Mouse (Mus musculus): Measurements from ENCODE around the gene Gm29609. TPM values are rescaled to one million over a fixed set of nuclear protein-coding genes. Genes with fewer than 3 reads are reported as not detected.
A peak's percentile ranks its signal among the peaks of the same experiment; 100 is the strongest.

The Gm29609 gene
- polyA plus RNA-seq, 1 experiment, result not detected

GRCm38 (mm10) chr5:31164878-31165277 is 14.8 kb downstream of the Gm29609 start:
- TF ChIP-seq CTCF (IDR thresholded peaks at IDR 0.05; ENCODE audit: insufficient read depth, low read depth, low read length), result no peak
- no peak for TF ChIP-seq POLR2A (IDR thresholded peaks at IDR 0.05; ENCODE audit: insufficient read depth, low read depth, low read length)
- 89% methylated on average over 1 of the region's 1 CpGs for WGBS
- Histone ChIP-seq H3K4me1 (ENCODE audit: control insufficient read depth, insufficient read depth, low read length) (no peaks in the 10 kb centered on the region), H3K4me3 (ENCODE audit: insufficient read depth, low read depth, low read length) (no peak overlapping the region), H3K27ac (ENCODE audit: insufficient read depth, low read depth, low read length) (no peak overlapping the region)

- H3K4me3 ChIP-seq (ENCODE audit: insufficient read depth, low read depth, low read length), result no peak overlapping the region
- TF ChIP-seq POLR2A (IDR thresholded peaks at IDR 0.05; ENCODE audit: insufficient read depth, low read depth, low read length), result no peak
- no peak for TF ChIP-seq CTCF (IDR thresholded peaks at IDR 0.05; ENCODE audit: insufficient read depth, low read depth, low read length)
- no peaks in the 10 kb centered on the region for H3K4me1 ChIP-seq (ENCODE audit: control insufficient read depth, insufficient read depth, low read length)
- H3K27ac ChIP-seq (ENCODE audit: insufficient read depth, low read depth, low read length), result no peak overlapping the region
Observed at GRCm38 (mm10) chr5:31162462-31162861, 17.2 kb downstream of the Gm29609 start.

- Histone ChIP-seq H3K4me1 (ENCODE audit: control insufficient read depth, insufficient read depth, low read length) (peaks cover 5% of the 10 kb centered on the region), H3K27ac (ENCODE audit: insufficient read depth, low read depth, low read length) (0 out of 2 replicates have a peak within 1 kb of the TSS, but pooled peaks have one; percentile 10), H3K4me3 (ENCODE audit: insufficient read depth, low read depth, low read length) (peak within 1 kb of the TSS; percentile 64)
- 0% methylated on average over 19 of the region's 19 CpGs for WGBS
- TF ChIP-seq POLR2A (IDR thresholded peaks at IDR 0.05; ENCODE audit: insufficient read depth, low read depth, low read length) (peak; percentile 77), CTCF (IDR thresholded peaks at IDR 0.05; ENCODE audit: insufficient read depth, low read depth, low read length) (no peak)
Observed at GRCm38 (mm10) chr5:31154152-31154553, 25.6 kb downstream of the Gm29609 start, which contains the start of gene Mpv17. Mpv17 (minus strand) TSS chr5:31154251.

- Histone ChIP-seq H3K4me1 (ENCODE audit: control insufficient read depth, insufficient read depth, low read length) (peaks cover 5% of the 10 kb centered on the region), H3K4me3 (ENCODE audit: insufficient read depth, low read depth, low read length) (peak overlapping the region; percentile 64), H3K27ac (ENCODE audit: insufficient read depth, low read depth, low read length) (no peak overlapping the region)
- no peak for TF ChIP-seq CTCF (IDR thresholded peaks at IDR 0.05; ENCODE audit: insufficient read depth, low read depth, low read length)
- WGBS, result 23% methylated on average over 6 of the region's 6 CpGs
Observed at GRCm38 (mm10) chr5:31153516-31154151, 26.1 kb downstream of the Gm29609 start.

- TF ChIP-seq CTCF (IDR thresholded peaks at IDR 0.05; ENCODE audit: insufficient read depth, low read depth, low read length) (no peak), POLR2A (IDR thresholded peaks at IDR 0.05; ENCODE audit: insufficient read depth, low read depth, low read length) (no peak)
- 87% methylated on average over 3 of the region's 3 CpGs for WGBS
- Histone ChIP-seq H3K4me1 (ENCODE audit: control insufficient read depth, insufficient read depth, low read length) (peaks cover 5% of the 10 kb centered on the region), H3K4me3 (ENCODE audit: insufficient read depth, low read depth, low read length) (no peak overlapping the region), H3K27ac (ENCODE audit: insufficient read depth, low read depth, low read length) (no peak overlapping the region)
Observed at GRCm38 (mm10) chr5:31151746-31152145, 28.0 kb downstream of the Gm29609 start.

- no peak overlapping the region for H3K27ac ChIP-seq (ENCODE audit: insufficient read depth, low read depth, low read length)
- no peak overlapping the region for H3K4me3 ChIP-seq (ENCODE audit: insufficient read depth, low read depth, low read length)
- peaks cover 5% of the 10 kb centered on the region for H3K4me1 ChIP-seq (ENCODE audit: control insufficient read depth, insufficient read depth, low read length)
- WGBS, result 61% methylated on average over 4 of the region's 4 CpGs
- no peak for TF ChIP-seq POLR2A (IDR thresholded peaks at IDR 0.05; ENCODE audit: insufficient read depth, low read depth, low read length)
- no peak for TF ChIP-seq CTCF (IDR thresholded peaks at IDR 0.05; ENCODE audit: insufficient read depth, low read depth, low read length)
Observed at GRCm38 (mm10) chr5:31149781-31150180, 29.9 kb downstream of the Gm29609 start.

GRCm38 (mm10) chr5:31138968-31139425 is 40.7 kb downstream of the Gm29609 start:
- TF ChIP-seq POLR2A (IDR thresholded peaks at IDR 0.05; ENCODE audit: insufficient read depth, low read depth, low read length) (no peak), CTCF (IDR thresholded peaks at IDR 0.05; ENCODE audit: insufficient read depth, low read depth, low read length) (no peak)
- WGBS, result 20% methylated on average over 9 of the region's 9 CpGs
- no peak overlapping the region for H3K4me3 ChIP-seq (ENCODE audit: insufficient read depth, low read depth, low read length)

GRCm38 (mm10) chr5:31138241-31138967 is 41.3 kb downstream of the Gm29609 start, which contains the start of gene Ucn:
Ucn (minus strand) TSS chr5:31138829.
- TF ChIP-seq POLR2A (IDR thresholded peaks at IDR 0.05; ENCODE audit: insufficient read depth, low read depth, low read length) (no peak), CTCF (IDR thresholded peaks at IDR 0.05; ENCODE audit: insufficient read depth, low read depth, low read length) (no peak)
- WGBS, result 1% methylated on average over 52 of the region's 52 CpGs
- peaks cover 23% of the 10 kb centered on the region for H3K4me1 ChIP-seq (ENCODE audit: control insufficient read depth, insufficient read depth, low read length)
- H3K27ac ChIP-seq (ENCODE audit: insufficient read depth, low read depth, low read length), result no peak within 1 kb of the TSS
- H3K4me3 ChIP-seq (ENCODE audit: insufficient read depth, low read depth, low read length), result peak within 1 kb of the TSS; percentile 23

More at GRCm38 (mm10) chr5:31138968-31139425, 40.7 kb downstream of the Gm29609 start:
- Histone ChIP-seq H3K4me1 (ENCODE audit: control insufficient read depth, insufficient read depth, low read length) (peaks cover 23% of the 10 kb centered on the region), H3K27ac (ENCODE audit: insufficient read depth, low read depth, low read length) (no peak overlapping the region)

- peak overlapping the region; percentile 23; the same call in 1 of the 2 replicates for H3K4me3 ChIP-seq (ENCODE audit: insufficient read depth, low read depth, low read length)
- under 1% methylated on average over 13 of the region's 13 CpGs for WGBS
- no peak for TF ChIP-seq CTCF (IDR thresholded peaks at IDR 0.05; ENCODE audit: insufficient read depth, low read depth, low read length)
- no peak for TF ChIP-seq POLR2A (IDR thresholded peaks at IDR 0.05; ENCODE audit: insufficient read depth, low read depth, low read length)
- peaks cover 23% of the 10 kb centered on the region for H3K4me1 ChIP-seq (ENCODE audit: control insufficient read depth, insufficient read depth, low read length)
- H3K27ac ChIP-seq (ENCODE audit: insufficient read depth, low read depth, low read length), result no peak overlapping the region
Observed at GRCm38 (mm10) chr5:31137658-31138057, 42.1 kb downstream of the Gm29609 start.
